Mouse (Mus musculus): ENCODE data around the gene Cavin3. TPM values are rescaled to one million over a fixed set of nuclear protein-coding genes. Genes with fewer than 3 reads are reported as not detected.

Gene Cavin3
- polyA plus RNA-seq, 1 experiment from 2014 or later = 17.8 TPM

DNA sequence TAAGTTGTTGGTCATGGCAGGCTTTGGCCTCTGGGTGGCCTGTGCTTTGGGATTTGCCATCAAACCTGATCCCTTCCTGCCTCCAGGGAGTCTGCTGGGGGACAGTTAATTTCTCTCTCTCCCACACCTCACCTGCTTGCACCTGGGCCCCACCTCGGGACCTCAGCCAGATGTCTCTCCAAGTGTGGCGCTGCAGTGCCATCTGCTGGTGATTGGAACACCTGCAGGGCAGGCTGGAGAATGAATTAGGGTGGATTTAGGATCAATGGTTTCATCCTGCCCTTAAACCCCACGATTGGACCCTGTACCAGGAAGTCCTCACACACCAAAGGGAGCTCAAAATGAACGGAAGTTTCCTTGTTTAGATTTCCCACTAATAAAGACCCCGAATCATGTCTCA lies 33.1 kb upstream of the Cavin3 start:
- no peak overlapping the region for H3K27ac ChIP-seq (ENCODE audit: low read depth, low read length)
- H3K36me3 ChIP-seq (ENCODE audit: control insufficient read depth, insufficient read depth, low read length) = no peaks in the 10 kb centered on the region
- H3K4me3 ChIP-seq (ENCODE audit: low read depth, low read length) = no peak overlapping the region
- ATAC-seq (replicated peaks; ENCODE audit: low FRiP score) (peak; percentile 61), DNase-seq (ENCODE audit: low spot score) (peak; percentile 46)
- H3K4me2 ChIP-seq = no peak overlapping the region
- no peaks in the 10 kb centered on the region for H3K27me3 ChIP-seq (replicated peaks; ENCODE audit: control insufficient read depth, insufficient read depth, low read length)
- H3K9me3 ChIP-seq (ENCODE audit: control insufficient read depth, low read length) = no peaks in the 10 kb centered on the region
- H3K4me1 ChIP-seq (replicated peaks; ENCODE audit: control insufficient read depth, insufficient read depth, low read length) = no peaks in the 10 kb centered on the region
- no peak overlapping the region for H3K9ac ChIP-seq (ENCODE audit: low read depth, low read length)
- 8% methylated on average over 5 of the region's 5 CpGs for WGBS

DNA sequence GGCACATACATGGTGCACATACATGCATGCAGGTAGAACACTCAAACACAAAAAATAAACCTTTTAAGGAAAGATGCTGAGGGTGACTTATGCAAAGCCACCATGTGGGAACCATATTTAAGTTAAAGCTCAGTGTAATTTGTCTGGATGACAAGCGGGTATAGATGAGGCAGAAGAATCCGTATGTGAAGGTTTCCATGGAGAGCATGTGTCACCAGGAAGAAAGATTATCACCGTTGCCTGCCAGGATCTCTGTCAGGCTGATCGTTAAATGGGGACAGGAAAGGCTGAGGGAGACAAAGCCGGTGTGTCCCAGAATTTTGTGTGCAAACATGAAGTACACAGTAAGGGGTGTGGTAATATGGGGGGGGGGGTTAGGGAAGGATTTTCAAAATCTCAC lies 32.5 kb upstream of the Cavin3 start:
- no peak for ATAC-seq (replicated peaks; ENCODE audit: low FRiP score)
- Histone ChIP-seq H3K4me2 (no peak overlapping the region), H3K9ac (ENCODE audit: low read depth, low read length) (no peak overlapping the region), H3K4me1 (replicated peaks; ENCODE audit: control insufficient read depth, insufficient read depth, low read length) (no peaks in the 10 kb centered on the region), H3K27ac (ENCODE audit: low read depth, low read length) (no peak overlapping the region), H3K4me3 (ENCODE audit: low read depth, low read length) (no peak overlapping the region), H3K36me3 (ENCODE audit: control insufficient read depth, insufficient read depth, low read length) (no peaks in the 10 kb centered on the region), H3K9me3 (ENCODE audit: control insufficient read depth, low read length) (no peaks in the 10 kb centered on the region), H3K27me3 (replicated peaks; ENCODE audit: control insufficient read depth, insufficient read depth, low read length) (no peaks in the 10 kb centered on the region)
- WGBS = 51% methylated on average over 5 of the region's 5 CpGs
- DNase-seq (ENCODE audit: low spot score) = no peak

DNA sequence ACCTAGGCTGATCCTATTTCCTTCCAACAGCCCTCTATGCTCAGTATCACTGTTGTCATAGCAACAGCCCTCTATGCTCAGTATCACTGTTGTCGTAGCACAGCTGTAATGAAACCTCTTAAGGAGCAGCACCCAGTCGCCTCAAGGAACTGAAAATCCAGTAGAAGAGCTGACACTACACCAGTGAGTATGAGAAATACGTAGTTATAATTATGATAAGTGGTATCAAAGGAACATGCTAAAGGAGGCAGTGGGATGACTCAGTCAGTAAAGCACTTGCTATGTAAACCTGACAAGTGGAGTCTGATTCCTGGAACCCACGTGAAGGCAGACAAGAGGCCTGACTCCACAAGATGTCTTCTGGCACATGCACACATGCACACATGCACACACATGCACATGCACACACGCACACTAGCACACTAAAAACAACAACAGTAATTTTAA lies 31.8 kb upstream of the Cavin3 start:
- Histone ChIP-seq H3K9me3 (ENCODE audit: control insufficient read depth, low read length) (no peaks in the 10 kb centered on the region), H3K4me2 (no peak overlapping the region), H3K4me3 (ENCODE audit: low read depth, low read length) (no peak overlapping the region), H3K9ac (ENCODE audit: low read depth, low read length) (no peak overlapping the region), H3K4me1 (replicated peaks; ENCODE audit: control insufficient read depth, insufficient read depth, low read length) (no peaks in the 10 kb centered on the region), H3K27ac (ENCODE audit: low read depth, low read length) (no peak overlapping the region), H3K36me3 (ENCODE audit: control insufficient read depth, insufficient read depth, low read length) (no peaks in the 10 kb centered on the region), H3K27me3 (replicated peaks; ENCODE audit: control insufficient read depth, insufficient read depth, low read length) (no peaks in the 10 kb centered on the region)
- whole genome bisulfite sequencing = 57% methylated on average over 5 of the region's 5 CpGs
- no peak for ATAC-seq (replicated peaks; ENCODE audit: low FRiP score)
- DNase-seq (ENCODE audit: low spot score) = no peak

DNA sequence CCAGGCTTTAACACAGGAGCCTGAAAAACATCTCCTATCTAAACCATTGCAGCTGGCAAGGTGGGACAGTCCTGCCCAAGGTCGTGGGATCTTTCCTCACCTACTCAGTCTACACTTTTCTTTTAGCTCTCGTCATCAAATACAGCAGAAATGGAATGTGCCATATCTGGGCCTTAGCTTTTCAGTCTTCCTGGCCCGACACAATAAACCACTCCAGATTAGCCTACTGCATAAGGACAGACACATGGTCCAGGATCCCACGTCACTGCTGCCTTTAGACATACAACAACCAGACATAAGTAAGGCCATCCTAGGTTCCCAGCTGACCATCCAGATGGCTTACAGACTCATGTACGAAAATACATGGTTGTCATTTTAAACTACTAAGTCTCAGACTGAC lies 28.0 kb upstream of the Cavin3 start:
- ATAC-seq (replicated peaks; ENCODE audit: low FRiP score) = no peak
- WGBS = 70% methylated on average over 5 of the region's 5 CpGs

DNA sequence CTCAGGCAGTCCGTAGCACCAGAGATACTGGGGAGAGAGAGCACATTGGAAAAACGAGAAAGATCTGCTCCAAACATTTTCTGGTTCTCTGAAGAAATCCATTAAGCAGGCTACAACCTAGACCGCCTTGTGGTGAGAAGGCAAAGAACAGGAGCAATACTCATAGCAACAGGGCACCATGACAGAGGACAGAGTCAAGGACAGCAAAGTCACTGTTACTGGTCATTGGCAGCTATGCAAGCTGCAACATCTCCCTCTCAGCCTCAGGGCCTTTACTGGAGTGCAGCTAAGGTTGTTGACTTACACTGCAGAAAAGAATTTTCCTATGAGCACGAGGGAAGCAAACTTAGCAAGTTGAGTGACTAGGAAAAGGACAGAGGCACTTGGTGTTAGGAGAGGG lies 25.2 kb upstream of the Cavin3 start:
- Histone ChIP-seq H3K27ac (ENCODE audit: low read depth, low read length) (no peak overlapping the region), H3K9ac (ENCODE audit: low read depth, low read length) (no peak overlapping the region), H3K9me3 (ENCODE audit: control insufficient read depth, low read length) (no peaks in the 10 kb centered on the region), H3K36me3 (ENCODE audit: control insufficient read depth, insufficient read depth, low read length) (no peaks in the 10 kb centered on the region), H3K27me3 (replicated peaks; ENCODE audit: control insufficient read depth, insufficient read depth, low read length) (no peaks in the 10 kb centered on the region), H3K4me1 (replicated peaks; ENCODE audit: control insufficient read depth, insufficient read depth, low read length) (no peaks in the 10 kb centered on the region), H3K4me3 (ENCODE audit: low read depth, low read length) (no peak overlapping the region), H3K4me2 (no peak overlapping the region)
- no peak for DNase-seq (ENCODE audit: low spot score)
- ATAC-seq (replicated peaks; ENCODE audit: low FRiP score) = no peak
- 73% methylated on average over 4 of the region's 4 CpGs for WGBS

More for the DNA sequence above, 28.0 kb upstream of the Cavin3 start:
- no peak overlapping the region for H3K4me2 ChIP-seq
- H3K27ac ChIP-seq (ENCODE audit: low read depth, low read length) = no peak overlapping the region
- H3K4me3 ChIP-seq (ENCODE audit: low read depth, low read length) = no peak overlapping the region
- no peak for DNase-seq (ENCODE audit: low spot score)
- no peaks in the 10 kb centered on the region for H3K36me3 ChIP-seq (ENCODE audit: control insufficient read depth, insufficient read depth, low read length)
- no peak overlapping the region for H3K9ac ChIP-seq (ENCODE audit: low read depth, low read length)
- no peaks in the 10 kb centered on the region for H3K27me3 ChIP-seq (replicated peaks; ENCODE audit: control insufficient read depth, insufficient read depth, low read length)
- no peaks in the 10 kb centered on the region for H3K4me1 ChIP-seq (replicated peaks; ENCODE audit: control insufficient read depth, insufficient read depth, low read length)
- H3K9me3 ChIP-seq (ENCODE audit: control insufficient read depth, low read length) = no peaks in the 10 kb centered on the region

DNA sequence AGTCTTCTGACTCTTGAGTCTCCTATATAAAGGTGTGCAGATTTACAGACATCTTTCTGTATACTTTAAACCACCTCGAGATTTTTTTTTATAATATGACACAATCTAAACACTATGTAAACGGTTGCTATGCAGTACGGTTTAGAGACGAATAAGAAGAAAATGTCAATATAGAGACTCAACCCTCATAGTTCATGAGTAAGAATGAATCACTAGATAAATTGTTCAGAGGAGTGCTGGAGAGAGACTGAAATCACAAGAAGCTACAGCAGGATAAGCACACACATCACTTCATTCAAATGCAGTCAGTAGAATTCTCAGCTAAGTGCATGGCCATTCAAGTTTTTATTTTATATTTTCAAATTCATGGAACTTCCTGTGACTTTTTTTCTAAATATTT lies 19.9 kb upstream of the Cavin3 start:
- H3K27ac ChIP-seq (ENCODE audit: low read depth, low read length) = no peak overlapping the region
- H3K4me2 ChIP-seq = no peak overlapping the region
- no peaks in the 10 kb centered on the region for H3K4me1 ChIP-seq (replicated peaks; ENCODE audit: control insufficient read depth, insufficient read depth, low read length)
- H3K36me3 ChIP-seq (ENCODE audit: control insufficient read depth, insufficient read depth, low read length) = no peaks in the 10 kb centered on the region
- H3K9ac ChIP-seq (ENCODE audit: low read depth, low read length) = no peak overlapping the region
- H3K9me3 ChIP-seq (ENCODE audit: control insufficient read depth, low read length) = no peaks in the 10 kb centered on the region
- H3K27me3 ChIP-seq (replicated peaks; ENCODE audit: control insufficient read depth, insufficient read depth, low read length) = no peaks in the 10 kb centered on the region
- no peak for DNase-seq (ENCODE audit: low spot score)
- 75% methylated on average over 4 of the region's 4 CpGs for WGBS
- ATAC-seq (replicated peaks; ENCODE audit: low FRiP score) = no peak
- no peak overlapping the region for H3K4me3 ChIP-seq (ENCODE audit: low read depth, low read length)

DNA sequence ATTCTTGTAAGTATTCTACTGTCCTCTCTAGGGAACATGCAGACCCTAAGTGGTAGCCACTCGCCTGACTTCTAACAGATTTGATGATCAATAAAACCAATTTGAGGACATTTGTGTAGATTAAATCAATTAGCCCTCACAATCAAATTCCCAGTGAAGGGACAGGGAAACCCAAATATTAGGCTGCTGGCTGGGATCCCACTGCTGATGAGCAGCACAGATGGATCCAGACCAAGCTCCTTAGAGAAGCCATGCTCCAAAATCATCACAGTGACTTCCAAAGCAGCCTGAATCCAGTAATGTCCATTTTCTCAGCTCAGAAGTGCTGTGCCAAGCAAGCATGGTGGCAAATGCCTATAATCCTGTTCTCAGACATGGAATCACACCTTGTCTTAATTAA lies 17.6 kb upstream of the Cavin3 start:
- H3K36me3 ChIP-seq (ENCODE audit: control insufficient read depth, insufficient read depth, low read length) = no peaks in the 10 kb centered on the region
- no peaks in the 10 kb centered on the region for H3K27me3 ChIP-seq (replicated peaks; ENCODE audit: control insufficient read depth, insufficient read depth, low read length)
- H3K4me1 ChIP-seq (replicated peaks; ENCODE audit: control insufficient read depth, insufficient read depth, low read length) = no peaks in the 10 kb centered on the region
- ATAC-seq (replicated peaks; ENCODE audit: low FRiP score) = no peak
- DNase-seq (ENCODE audit: low spot score) = no peak
- WGBS = 83% methylated on average over 1 of the region's 1 CpGs
- no peak overlapping the region for H3K4me2 ChIP-seq
- H3K9me3 ChIP-seq (ENCODE audit: control insufficient read depth, low read length) = no peaks in the 10 kb centered on the region
- H3K27ac ChIP-seq (ENCODE audit: low read depth, low read length) = no peak overlapping the region
- no peak overlapping the region for H3K9ac ChIP-seq (ENCODE audit: low read depth, low read length)
- H3K4me3 ChIP-seq (ENCODE audit: low read depth, low read length) = no peak overlapping the region

DNA sequence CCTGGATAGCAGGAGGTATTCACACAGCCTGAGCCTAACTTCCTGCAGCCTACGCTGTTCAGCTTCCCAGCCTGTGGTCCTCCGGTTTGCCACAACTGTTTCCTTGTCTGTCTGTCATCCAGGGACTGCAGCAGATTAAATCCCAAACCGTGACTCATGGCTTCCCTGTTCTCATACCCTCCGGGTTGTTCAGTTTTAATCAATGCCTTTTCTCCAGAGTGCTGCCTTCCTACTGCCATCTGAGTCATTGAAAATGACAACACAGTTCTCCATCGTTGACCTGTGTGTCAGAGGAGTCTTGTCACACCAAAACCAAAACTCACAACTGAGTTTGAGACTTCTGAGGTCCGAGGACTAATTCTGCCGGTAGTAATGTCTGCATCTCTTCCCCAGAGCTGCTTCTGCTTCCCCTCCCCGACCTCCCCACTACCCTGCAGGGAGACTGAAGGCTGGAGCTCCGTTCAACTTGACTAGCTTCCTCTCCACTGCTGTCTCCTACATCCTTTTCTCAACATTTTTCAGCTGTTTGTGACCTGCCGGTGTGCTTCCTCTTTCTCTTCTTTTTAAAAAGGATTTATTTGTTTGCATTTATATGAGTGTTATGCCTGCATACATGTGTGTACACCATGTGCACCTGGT lies 16.9 kb upstream of the Cavin3 start:
- ATAC-seq (replicated peaks; ENCODE audit: low FRiP score) (no peak), DNase-seq (ENCODE audit: low spot score) (no peak)
- no peak overlapping the region for H3K4me3 ChIP-seq (ENCODE audit: low read depth, low read length)
- 33% methylated on average over 10 of the region's 10 CpGs for WGBS
- no peak overlapping the region for H3K27ac ChIP-seq (ENCODE audit: low read depth, low read length)
- no peaks in the 10 kb centered on the region for H3K36me3 ChIP-seq (ENCODE audit: control insufficient read depth, insufficient read depth, low read length)
- H3K27me3 ChIP-seq (replicated peaks; ENCODE audit: control insufficient read depth, insufficient read depth, low read length) = no peaks in the 10 kb centered on the region
- no peaks in the 10 kb centered on the region for H3K4me1 ChIP-seq (replicated peaks; ENCODE audit: control insufficient read depth, insufficient read depth, low read length)
- no peaks in the 10 kb centered on the region for H3K9me3 ChIP-seq (ENCODE audit: control insufficient read depth, low read length)
- no peak overlapping the region for H3K4me2 ChIP-seq
- H3K9ac ChIP-seq (ENCODE audit: low read depth, low read length) = no peak overlapping the region

- DNase-seq (ENCODE audit: low spot score) (no peak), ATAC-seq (replicated peaks; ENCODE audit: low FRiP score) (no peak)
- Histone ChIP-seq H3K27ac (ENCODE audit: low read depth, low read length) (no peak overlapping the region), H3K27me3 (replicated peaks; ENCODE audit: control insufficient read depth, insufficient read depth, low read length) (no peaks in the 10 kb centered on the region), H3K4me1 (replicated peaks; ENCODE audit: control insufficient read depth, insufficient read depth, low read length) (no peaks in the 10 kb centered on the region), H3K9me3 (ENCODE audit: control insufficient read depth, low read length) (no peaks in the 10 kb centered on the region), H3K9ac (ENCODE audit: low read depth, low read length) (no peak overlapping the region), H3K4me3 (ENCODE audit: low read depth, low read length) (no peak overlapping the region), H3K4me2 (no peak overlapping the region), H3K36me3 (ENCODE audit: control insufficient read depth, insufficient read depth, low read length) (no peaks in the 10 kb centered on the region)
- WGBS = 88% methylated on average over 3 of the region's 3 CpGs
These were observed 15.8 kb upstream of the Cavin3 start for GRCm38 (mm10) chr7:105497881-105498280.

All from liver, embryonic 11.5 days (tissue).